Mouse (Mus musculus) G1E (cell line): ENCODE data around the gene Sympk.

Experiments used
- CTCF ChIP-seq: IDR thresholded peaks from 2 replicates; pipeline ENCODE4 v1.5.1; 2012; ENCODE audit warnings: low read depth, low read length, inconsistent platforms, mixed read lengths
- GATA1 ChIP-seq: IDR thresholded peaks from 2 replicates; pipeline ENCODE4 v1.6.1; 2012; ENCODE audit warnings: borderline replicate concordance, low read length, inconsistent platforms, mixed read lengths
- GATA2 ChIP-seq: IDR thresholded peaks from 2 replicates; pipeline ENCODE4 v1.6.1; 2012; ENCODE audit warnings: low read depth, low read length, inconsistent platforms, borderline replicate concordance

DNA sequence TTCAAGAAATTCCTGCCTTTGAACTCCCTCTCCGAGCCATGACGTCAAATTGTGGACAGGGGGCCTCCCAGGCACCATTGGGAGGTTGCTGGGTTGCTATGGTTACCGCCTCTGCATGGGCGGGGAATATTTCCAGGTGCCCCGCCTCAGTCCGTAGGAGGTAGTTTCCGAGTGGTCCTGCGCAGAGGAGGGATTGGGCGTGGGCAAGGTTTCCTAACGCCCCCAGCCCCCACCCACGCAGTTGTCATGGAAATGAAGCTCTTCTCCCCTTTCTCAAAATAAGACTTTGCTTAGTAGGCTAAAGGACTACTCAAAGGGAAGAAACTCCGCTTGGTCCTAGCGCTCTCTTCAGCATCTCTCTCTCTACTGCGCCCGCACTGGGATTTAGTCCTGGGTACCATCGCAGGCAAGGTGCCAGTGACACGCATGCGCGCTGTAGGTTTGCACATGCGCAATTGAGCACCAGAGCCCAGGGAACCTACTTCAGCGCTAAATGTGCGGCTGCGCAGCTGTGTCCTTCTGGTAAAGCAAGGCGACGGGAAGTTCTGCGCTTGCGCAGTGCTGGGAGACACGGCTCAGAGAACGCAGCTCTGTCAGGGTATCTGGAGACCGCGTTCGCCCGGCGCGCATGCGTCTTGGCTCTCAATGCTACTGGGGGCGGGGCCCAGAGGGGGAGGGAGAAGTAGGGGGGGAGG lies 33.4 kb upstream of the Sympk start, which contains the start of gene Mypop:
- TF ChIP-seq GATA1 (no peak), CTCF (no peak), GATA2 (no peak)
